Mouse (Mus musculus) stomach, embryonic 16.5 days (tissue): ENCODE data around the gene Mall. TPM values are rescaled to one million over a fixed set of nuclear protein-coding genes. Genes with fewer than 3 reads are reported as not detected.

Experiments
- ATAC-seq: fragments of 200-750 bp; cut with Nextera tagmentation; 2 replicates; pipeline ENCODE4 v1.8.0; 2017; ENCODE audit warnings: moderate number of reproducible peaks, moderate TSS enrichment; ENCODE audit not compliant: insufficient read depth, low FRiP score
- H3K27ac ChIP-seq: fragments of 300-500 bp; sonication (generic); 2 replicates; pipeline ENCODE4 v1.5.1; 2014; ENCODE audit warnings: low read length
- H3K27me3 ChIP-seq: fragments of 300-500 bp; sonication (generic); 2 replicates; pipeline ENCODE4 v1.6.1; 2014; ENCODE audit warnings: low read length, control low read depth, mixed read lengths; ENCODE audit not compliant: control insufficient read depth, insufficient read depth
- H3K36me3 ChIP-seq: fragments of 300-500 bp; sonication (generic); 2 replicates; pipeline ENCODE4 v1.6.1; 2014; ENCODE audit warnings: low read length; ENCODE audit not compliant: control insufficient read depth, insufficient read depth
- H3K4me1 ChIP-seq: fragments of 300-500 bp; sonication (generic); 2 replicates; pipeline ENCODE4 v1.6.1; 2014; ENCODE audit warnings: low read length, control low read depth, mixed read lengths; ENCODE audit not compliant: control insufficient read depth, insufficient read depth
- H3K4me2 ChIP-seq: fragments of 300-500 bp; sonication (generic); 2 replicates; pipeline ENCODE4 v1.6.1; 2014; ENCODE audit warnings: low read depth, low read length, mixed read lengths
- H3K4me3 ChIP-seq: fragments of 300-500 bp; sonication (generic); replicated peaks from 2 replicates; pipeline ENCODE4 v1.5.1; 2014; ENCODE audit warnings: mild to moderate bottlenecking, low read length
- H3K9ac ChIP-seq: fragments of 300-500 bp; sonication (generic); 2 replicates; pipeline ENCODE4 v1.6.1; 2014; ENCODE audit warnings: low read length
- H3K9me3 ChIP-seq: fragments of 300-500 bp; sonication (generic); replicated peaks from 2 replicates; pipeline ENCODE4 v1.6.1; 2016; ENCODE audit warnings: low read length, control low read depth; ENCODE audit not compliant: control insufficient read depth
- WGBS: fragments of 180-500 bp; shearing (Covaris S2); extraction: QIAGEN DNeasy Blood & Tissue Kit; methylation state at CpG from one replicate; pipeline ENCODE4 v1.1.7; 2014; 5-methylcytosine and 5-hydroxymethylcytosine counted together
- polyA plus RNA-seq: library from polyadenylated mRNA; unstranded; fragments of >200 nt; fragmentation: Nextera tagmentation; extraction: Ambion mirVana; gene quantifications from 2 replicates; pipeline ENCODE4 v1.2.1, GENCODE M21; 2015

Mall gene
- polyA plus RNA-seq, 1 experiment from 2014 or later: 54.8 TPM

DNA sequence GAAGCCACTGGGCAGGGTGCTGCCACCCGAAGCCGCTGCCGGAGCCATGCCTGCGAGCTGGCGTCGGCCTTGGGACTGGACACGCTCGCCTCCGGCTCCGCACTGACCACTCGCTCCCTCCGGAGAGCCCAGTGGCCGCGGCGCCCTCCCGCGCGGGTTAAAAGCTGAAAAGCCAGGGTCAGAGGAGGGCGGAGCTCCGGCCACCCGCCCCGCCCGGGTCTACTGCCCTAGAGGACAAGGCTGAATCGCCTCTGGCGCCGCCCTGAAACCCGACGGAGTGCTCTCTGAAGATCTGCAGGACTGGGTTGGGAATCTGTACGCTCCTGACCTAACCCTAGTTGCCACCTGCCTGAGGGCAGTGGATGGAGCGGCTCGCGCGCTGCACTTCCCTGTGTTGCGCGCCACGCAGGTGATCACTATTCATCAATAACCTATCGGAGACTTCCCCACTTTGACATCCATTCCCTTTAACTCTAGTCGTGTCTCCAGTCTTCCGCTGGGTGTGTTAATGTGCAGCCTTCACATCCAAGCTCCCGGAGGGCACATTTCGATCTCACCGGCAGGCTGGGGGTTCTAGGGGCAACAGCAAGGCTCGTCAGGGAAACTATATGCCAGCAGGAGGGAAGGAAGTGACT, 73.5 kb downstream of the Mall start, which contains the start of gene Mal:
Mal (minus strand) TSS at position 610 of the 635 bp plus-strand sequence.
- Histone ChIP-seq H3K9me3 (no peaks in the 10 kb centered on the region), H3K4me3 (peak within 1 kb of the TSS; percentile 47), H3K27ac (peak within 1 kb of the TSS; percentile 55), H3K4me2 (peak within 1 kb of the TSS; percentile 60), H3K27me3 (peaks cover 38% of the 10 kb centered on the region), H3K9ac (peak within 1 kb of the TSS; percentile 64), H3K4me1 (no peaks in the 10 kb centered on the region), H3K36me3 (no peaks in the 10 kb centered on the region)
- peak; percentile 55 for ATAC-seq
- under 1% methylated on average over 43 of the region's 43 CpGs for WGBS

DNA sequence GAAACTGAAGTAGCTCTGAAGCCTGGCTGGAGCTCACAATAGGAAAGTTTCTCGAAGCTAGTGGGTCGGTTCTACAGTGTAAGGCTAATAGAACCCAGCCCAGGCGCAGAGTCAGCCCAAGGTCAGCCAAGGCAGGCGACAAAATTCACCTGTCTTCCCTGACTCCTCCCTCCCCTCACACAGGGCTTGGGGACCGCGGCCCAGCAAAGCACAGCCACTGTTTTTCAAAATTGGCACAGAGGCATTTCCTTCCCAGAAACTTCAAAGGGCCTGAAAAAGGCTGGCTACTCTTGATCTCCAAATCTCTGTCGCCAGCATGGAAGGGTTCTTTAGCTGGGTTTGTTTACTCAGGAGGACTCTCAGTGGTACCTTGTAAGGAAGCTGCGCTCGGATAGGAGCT, 74.3 kb downstream of the Mall start:
- Histone ChIP-seq H3K27me3 (peaks cover 38% of the 10 kb centered on the region), H3K9ac (peak overlapping the region; percentile 64; the same call in 1 of the 2 replicates), H3K4me2 (peak overlapping the region; percentile 23; the same call in 1 of the 2 replicates), H3K4me3 (peak overlapping the region; percentile 47), H3K4me1 (no peaks in the 10 kb centered on the region), H3K9me3 (no peaks in the 10 kb centered on the region), H3K36me3 (no peaks in the 10 kb centered on the region), H3K27ac (peak overlapping the region; percentile 55)
- ATAC-seq: no peak
- WGBS: 5% methylated on average over 9 of the region's 9 CpGs

DNA sequence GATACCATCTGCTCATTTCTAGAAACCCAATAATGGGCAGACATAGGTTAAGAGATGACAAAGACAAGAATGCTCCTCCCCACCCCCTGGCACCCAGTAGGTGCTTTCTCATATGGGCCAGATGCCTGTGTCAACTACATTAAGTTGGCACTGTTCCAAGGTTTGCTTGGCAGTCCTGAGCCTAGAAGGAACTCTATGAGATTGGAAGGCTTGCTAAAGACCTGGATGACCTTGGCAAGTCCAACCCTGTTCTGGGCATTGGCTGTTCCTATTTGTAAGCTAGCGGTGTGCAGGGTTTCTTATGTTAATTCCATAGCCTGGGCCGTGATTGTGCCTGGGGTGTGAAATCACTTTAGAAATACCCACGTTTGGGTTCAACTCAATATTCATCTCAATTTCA, 74.9 kb downstream of the Mall start:
- ATAC-seq: no peak
- peak overlapping the region; percentile 64; the same call in 1 of the 2 replicates for H3K9ac ChIP-seq
- H3K27ac ChIP-seq: peak overlapping the region; percentile 55; the same call in 1 of the 2 replicates
- no peaks in the 10 kb centered on the region for H3K9me3 ChIP-seq
- H3K4me3 ChIP-seq: peak overlapping the region; percentile 47
- H3K4me2 ChIP-seq: peak overlapping the region; percentile 23
- H3K27me3 ChIP-seq: peaks cover 38% of the 10 kb centered on the region
- no peaks in the 10 kb centered on the region for H3K36me3 ChIP-seq
- 55% methylated on average over 3 of the region's 3 CpGs for WGBS
- no peaks in the 10 kb centered on the region for H3K4me1 ChIP-seq

Other genes with a start within 250 kb of the Mall start
- 3.1 and 3.6 TPM in 2 replicates for gene Kcnip3, start 207.8 kb downstream of the Mall start, polyA plus RNA-seq
- gene Prom2, start 188.5 kb downstream of the Mall start, polyA plus RNA-seq: 21.1 and 30.0 TPM in 2 replicates
- 4.5 and 4.7 TPM in 2 replicates for gene Zfp661, start 142.8 kb downstream of the Mall start, polyA plus RNA-seq
- gene Mrps5, start 142.7 kb downstream of the Mall start, polyA plus RNA-seq: 118 and 128 TPM in 2 replicates
- gene Mal, start 73.2 kb downstream of the Mall start, polyA plus RNA-seq: 143 and 246 TPM in 2 replicates
- 28.3 and 36.2 TPM in 2 replicates for gene Nphp1, start 59.0 kb upstream of the Mall start, polyA plus RNA-seq
- gene Mtln, start 62.6 kb upstream of the Mall start, polyA plus RNA-seq: 37.6 and 44.2 TPM in 2 replicates
- gene Bub1, start 101.9 kb upstream of the Mall start, polyA plus RNA-seq: 38.3 and 39.7 TPM in 2 replicates
- 0.04 and 0.09 TPM in 2 replicates for gene Acoxl, start 108.9 kb upstream of the Mall start, polyA plus RNA-seq